Mouse (Mus musculus) heart, embryonic 11.5 days (tissue): ENCODE data around the gene Kiz. TPM values are rescaled to one million over a fixed set of nuclear protein-coding genes. Genes with fewer than 3 reads are reported as not detected.

Experiments
- ATAC-seq: fragments of 200-750 bp; cut with Nextera tagmentation; replicated peaks from 2 replicates; pipeline ENCODE4 v1.8.0; 2017; ENCODE audit warnings: moderate library complexity; ENCODE audit not compliant: insufficient number of reproducible peaks, low FRiP score, low TSS enrichment
- H3K27ac ChIP-seq: fragments of 300-500 bp; sonication (generic); 2 replicates; pipeline ENCODE4 v1.5.1; 2014; ENCODE audit warnings: mild to moderate bottlenecking, low read depth, low read length
- H3K27me3 ChIP-seq: fragments of 300-500 bp; sonication (generic); 2 replicates; pipeline ENCODE4 v1.6.1; 2014; ENCODE audit warnings: mild to moderate bottlenecking, low read length, mixed read lengths; ENCODE audit not compliant: control insufficient read depth, insufficient read depth
- H3K36me3 ChIP-seq: fragments of 300-500 bp; sonication (generic); 2 replicates; pipeline ENCODE4 v1.6.1; 2014; ENCODE audit warnings: mild to moderate bottlenecking, low read length, moderate library complexity, mixed read lengths; ENCODE audit not compliant: control insufficient read depth, insufficient read depth
- H3K4me1 ChIP-seq: fragments of 300-500 bp; sonication (generic); 2 replicates; pipeline ENCODE4 v1.6.1; 2014; ENCODE audit warnings: low read length; ENCODE audit not compliant: control insufficient read depth, insufficient read depth
- H3K4me2 ChIP-seq: fragments of 300-500 bp; sonication (generic); 2 replicates; pipeline ENCODE4 v1.6.1; 2014; ENCODE audit warnings: mild to moderate bottlenecking, moderate library complexity
- H3K4me3 ChIP-seq: fragments of 300-500 bp; sonication (generic); 2 replicates; pipeline ENCODE4 v1.5.1; 2014; ENCODE audit warnings: low read depth, low read length
- H3K9ac ChIP-seq: fragments of 300-500 bp; sonication (generic); 2 replicates; pipeline ENCODE4 v1.6.1; 2014; ENCODE audit warnings: mild to moderate bottlenecking, low read depth, low read length, moderate library complexity
- H3K9me3 ChIP-seq: fragments of 300-500 bp; sonication (generic); replicated peaks from 2 replicates; pipeline ENCODE4 v1.6.1; 2016; ENCODE audit warnings: low read length; ENCODE audit not compliant: control insufficient read depth
- WGBS: fragments of 180-500 bp; shearing (Covaris S2); extraction: QIAGEN DNeasy Blood & Tissue Kit; methylation state at CpG from one replicate; pipeline ENCODE4 v1.1.7; 2014; ENCODE audit not compliant: insufficient replicate concordance; 5-methylcytosine and 5-hydroxymethylcytosine counted together
- polyA plus RNA-seq: library from polyadenylated mRNA; unstranded; fragments of >200 nt; fragmentation: Nextera tagmentation; extraction: Ambion mirVana; gene quantifications from 2 replicates; pipeline ENCODE4 v1.2.1, GENCODE M21; 2014

Gene Kiz
- polyA plus RNA-seq, 1 experiment from 2014 or later, result 20.9 TPM

DNA sequence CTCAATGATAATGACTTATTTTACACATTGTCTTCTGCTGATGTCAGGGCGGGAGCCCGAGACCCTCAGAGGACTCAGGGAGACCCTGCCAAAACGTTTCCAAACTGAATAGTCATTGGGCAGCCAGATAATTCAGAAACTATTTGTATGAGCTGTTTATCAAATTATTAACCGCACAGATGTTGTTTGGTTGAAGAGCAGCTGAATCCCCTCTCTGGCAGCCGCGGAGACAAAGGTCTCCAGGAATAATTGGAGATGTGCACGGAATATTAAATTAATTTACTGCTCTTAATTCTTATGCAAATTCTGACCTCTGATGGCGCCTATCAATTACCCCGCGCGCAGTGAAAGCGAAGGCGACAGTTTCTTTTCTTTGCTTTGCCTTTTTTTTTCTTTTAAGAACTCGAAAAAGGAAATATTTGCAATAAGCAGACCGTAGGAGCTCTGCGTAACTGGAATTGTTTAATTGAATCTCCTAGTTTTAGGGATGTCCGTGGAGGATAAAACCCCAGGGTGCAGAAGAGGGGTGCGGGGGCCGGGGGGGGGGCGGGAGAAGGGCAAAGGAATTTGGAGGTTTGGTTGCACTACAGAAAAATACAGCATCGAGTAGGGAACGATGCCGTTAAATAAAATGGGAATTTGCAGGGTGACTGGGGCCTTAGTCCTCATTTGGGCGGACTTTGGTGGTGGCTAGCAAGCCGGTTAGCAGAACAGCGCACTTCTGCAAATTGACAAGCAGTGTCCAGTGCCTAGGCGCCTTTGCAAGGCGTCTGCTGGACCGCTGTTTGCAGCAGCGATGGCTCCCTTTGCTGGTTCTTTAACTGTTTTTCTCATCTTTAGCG, 22.2 kb upstream of the Kiz start:
- WGBS, result 5% methylated on average over 31 of the region's 31 CpGs
- peak overlapping the region; percentile 20; the same call in 1 of the 2 replicates for H3K4me2 ChIP-seq

DNA sequence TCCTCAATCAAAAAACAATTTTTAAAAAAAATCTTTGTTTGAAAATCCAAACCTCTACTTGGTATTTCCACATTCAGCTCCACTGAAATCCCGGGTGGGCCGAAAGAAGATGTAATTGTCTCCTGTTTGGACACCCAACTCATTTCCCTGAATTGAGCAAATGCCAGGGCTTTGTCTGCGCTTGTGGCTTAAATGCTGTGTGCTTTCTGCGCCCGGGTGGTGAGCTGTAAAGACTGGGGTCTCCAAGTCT, 21.7 kb upstream of the Kiz start:
- ATAC-seq, result no peak
- peak overlapping the region; percentile 63 for H3K4me2 ChIP-seq
- H3K27ac ChIP-seq, result no peak overlapping the region
- H3K9me3 ChIP-seq, result no peaks in the 10 kb centered on the region
- H3K27me3 ChIP-seq, result peaks cover 75% of the 10 kb centered on the region
- H3K36me3 ChIP-seq, result no peaks in the 10 kb centered on the region
- 1% methylated on average over 5 of the region's 5 CpGs for WGBS
- no peak overlapping the region for H3K9ac ChIP-seq
- H3K4me3 ChIP-seq, result peak overlapping the region; percentile 37
- H3K4me1 ChIP-seq, result peaks cover 10% of the 10 kb centered on the region

More for the DNA sequence above, 22.2 kb upstream of the Kiz start:
- Histone ChIP-seq H3K27me3 (peaks cover 70% of the 10 kb centered on the region), H3K9me3 (no peaks in the 10 kb centered on the region), H3K27ac (no peak overlapping the region), H3K4me1 (peaks cover 10% of the 10 kb centered on the region), H3K36me3 (no peaks in the 10 kb centered on the region), H3K4me3 (no peak overlapping the region), H3K9ac (no peak overlapping the region)
- no peak for ATAC-seq

DNA sequence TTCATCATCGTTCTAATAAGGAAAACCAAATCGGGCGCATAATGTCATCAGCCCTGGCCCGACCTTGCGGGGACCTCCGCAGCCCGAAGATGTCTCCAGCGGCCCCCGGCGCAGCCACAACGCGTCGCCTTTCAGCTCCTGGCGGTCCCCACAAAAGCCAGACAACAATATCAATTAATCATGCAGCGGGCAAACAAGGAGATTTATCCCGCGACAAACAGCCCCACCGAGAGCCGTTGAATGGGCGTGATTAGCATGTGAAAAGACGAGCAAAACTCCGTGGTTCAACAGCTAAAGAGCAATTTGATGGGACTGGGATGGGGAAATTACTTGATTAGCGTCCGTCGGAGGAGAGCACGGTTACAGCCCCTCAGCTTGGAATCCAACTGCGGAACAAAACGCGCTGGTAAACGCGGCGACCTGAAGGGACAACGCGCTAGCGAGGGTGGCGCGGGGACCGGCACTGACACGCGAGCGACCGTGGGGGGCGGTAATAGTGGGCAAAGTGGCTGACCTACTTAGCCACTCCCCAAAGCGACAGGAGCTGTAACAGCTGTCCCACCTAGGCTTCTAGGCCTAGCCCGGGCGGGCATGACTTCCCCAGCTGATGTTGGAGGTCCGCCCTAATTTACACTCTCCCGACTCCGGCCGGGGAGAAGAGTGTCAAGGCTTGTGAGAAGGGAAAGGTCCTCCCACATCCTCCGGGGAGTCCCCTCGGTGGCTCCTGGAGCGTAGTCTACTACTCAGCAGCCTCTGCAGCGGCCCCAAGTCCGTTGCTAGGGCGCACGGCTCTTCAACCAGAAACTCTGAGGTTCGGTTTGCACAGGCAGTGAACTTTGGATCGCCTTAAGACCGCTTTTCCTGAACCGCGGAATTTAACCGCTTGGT, 21.1 kb upstream of the Kiz start:
- H3K4me2 ChIP-seq, result peak overlapping the region; percentile 63
- H3K27me3 ChIP-seq, result peaks cover 80% of the 10 kb centered on the region
- no peak for ATAC-seq
- H3K9me3 ChIP-seq, result no peaks in the 10 kb centered on the region
- H3K4me1 ChIP-seq, result peaks cover 10% of the 10 kb centered on the region
- no peak overlapping the region for H3K27ac ChIP-seq
- peak overlapping the region; percentile 37 for H3K4me3 ChIP-seq
- H3K36me3 ChIP-seq, result no peaks in the 10 kb centered on the region
- no peak overlapping the region for H3K9ac ChIP-seq
- under 1% methylated on average over 63 of the region's 63 CpGs for WGBS

DNA sequence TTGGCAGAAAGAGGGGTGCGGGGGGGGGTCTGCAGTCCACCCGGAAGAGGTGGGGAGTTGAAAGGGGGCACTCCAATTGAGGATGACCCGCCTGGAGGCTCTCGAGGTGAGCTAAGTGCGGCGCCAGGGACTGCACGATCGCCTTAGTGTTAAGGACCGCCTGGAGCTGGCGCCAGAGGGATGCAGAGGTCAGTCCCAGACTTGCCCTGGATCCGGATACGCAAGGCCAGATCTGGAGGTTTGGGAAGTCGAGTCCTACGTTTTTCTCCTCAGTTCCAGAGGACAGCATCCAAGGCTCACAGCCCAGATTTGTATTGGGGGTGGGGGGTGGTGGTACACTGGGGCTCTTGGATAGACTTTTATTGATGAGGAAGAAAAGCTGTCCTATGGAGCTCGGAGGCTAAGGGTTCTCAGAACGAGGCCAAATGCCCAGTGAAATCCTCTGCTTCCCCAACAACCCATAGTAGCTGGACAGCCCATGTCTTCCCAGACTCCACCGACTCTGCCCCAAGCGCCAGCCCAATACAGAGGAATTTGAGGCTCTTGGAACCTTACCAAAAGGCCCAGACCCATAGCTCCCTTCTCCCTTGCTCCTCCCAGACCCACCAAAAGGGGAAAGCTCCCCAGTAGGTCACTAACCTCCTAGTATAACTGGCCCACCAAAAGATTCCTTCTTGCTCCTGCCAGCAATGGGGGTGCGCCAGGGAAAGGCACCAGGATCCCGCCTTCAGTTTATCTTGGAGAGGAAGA, 20.2 kb upstream of the Kiz start:
- Histone ChIP-seq H3K4me2 (peak overlapping the region; percentile 63), H3K27ac (no peak overlapping the region), H3K36me3 (no peaks in the 10 kb centered on the region), H3K4me1 (peaks cover 10% of the 10 kb centered on the region), H3K9me3 (no peaks in the 10 kb centered on the region), H3K27me3 (peaks cover 82% of the 10 kb centered on the region), H3K4me3 (peak overlapping the region; percentile 37), H3K9ac (no peak overlapping the region)
- 0 out of 2 replicates have a peak, but pooled peaks have one; percentile 46 for ATAC-seq
- WGBS, result 2% methylated on average over 20 of the region's 20 CpGs

DNA sequence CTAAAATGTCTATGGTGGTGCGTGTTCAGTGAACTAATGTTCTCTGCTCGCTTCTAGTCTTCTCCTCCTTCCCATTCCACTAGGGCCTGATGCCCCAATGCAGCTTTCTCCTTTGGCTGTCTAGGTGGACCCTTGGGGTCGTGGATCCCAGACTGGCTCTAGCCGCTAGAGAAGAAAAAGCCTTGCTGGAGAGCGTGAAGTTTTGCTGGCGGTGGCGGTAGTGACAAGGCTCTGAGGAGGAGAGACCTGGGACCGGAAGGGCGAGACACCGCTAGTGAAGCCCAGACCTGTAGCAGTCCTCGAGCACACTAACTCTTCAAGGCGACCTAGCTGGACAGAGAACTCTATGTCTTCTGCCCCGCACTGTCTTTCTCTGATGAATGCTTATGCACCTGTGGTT, 19.4 kb upstream of the Kiz start:
- H3K9me3 ChIP-seq, result no peaks in the 10 kb centered on the region
- no peaks in the 10 kb centered on the region for H3K36me3 ChIP-seq
- H3K27ac ChIP-seq, result no peak overlapping the region
- 1% methylated on average over 13 of the region's 13 CpGs for WGBS
- H3K4me2 ChIP-seq, result no peak overlapping the region; the same call in 1 of the 2 replicates
- no peak overlapping the region for H3K9ac ChIP-seq
- H3K4me3 ChIP-seq, result no peak overlapping the region
- peaks cover 86% of the 10 kb centered on the region for H3K27me3 ChIP-seq
- ATAC-seq, result no peak
- H3K4me1 ChIP-seq, result peaks cover 10% of the 10 kb centered on the region

DNA sequence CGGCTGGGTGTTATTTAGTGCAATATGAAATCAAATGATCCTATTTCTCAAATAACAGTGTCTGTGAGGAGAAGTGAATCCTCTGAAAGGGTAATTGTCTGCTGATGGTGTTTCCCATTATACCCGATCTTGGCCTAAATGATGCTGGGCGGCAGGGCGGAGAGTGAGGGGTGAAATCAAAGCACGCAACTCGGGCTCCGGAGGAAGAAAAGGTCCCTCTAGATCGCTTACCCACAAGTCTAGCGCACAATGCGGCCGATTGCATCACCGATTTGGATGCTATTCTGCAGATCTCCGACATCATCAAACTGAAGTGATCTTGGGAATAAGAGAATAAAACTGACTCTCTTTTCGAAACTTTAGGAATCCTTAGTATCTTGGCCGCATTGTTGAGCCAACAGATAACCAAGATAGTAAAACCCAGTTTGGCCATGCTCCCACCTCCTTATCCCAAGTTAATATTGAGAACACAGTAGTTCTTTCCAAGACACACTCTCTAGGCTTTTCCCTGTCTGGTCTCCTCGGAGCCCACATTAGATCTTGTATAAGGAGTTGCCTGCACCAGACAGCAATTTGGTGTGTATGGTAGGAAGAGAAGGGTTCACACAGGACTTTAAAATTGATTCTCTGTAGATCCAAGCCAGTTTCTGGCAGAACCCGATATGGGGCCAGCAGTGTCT, 18.7 kb upstream of the Kiz start:
- Histone ChIP-seq H3K27ac (no peak overlapping the region), H3K4me1 (peaks cover 10% of the 10 kb centered on the region), H3K9me3 (no peaks in the 10 kb centered on the region), H3K36me3 (no peaks in the 10 kb centered on the region), H3K9ac (no peak overlapping the region), H3K27me3 (peaks cover 87% of the 10 kb centered on the region), H3K4me3 (no peak overlapping the region), H3K4me2 (no peak overlapping the region)
- 4% methylated on average over 17 of the region's 17 CpGs for WGBS
- ATAC-seq, result no peak

DNA sequence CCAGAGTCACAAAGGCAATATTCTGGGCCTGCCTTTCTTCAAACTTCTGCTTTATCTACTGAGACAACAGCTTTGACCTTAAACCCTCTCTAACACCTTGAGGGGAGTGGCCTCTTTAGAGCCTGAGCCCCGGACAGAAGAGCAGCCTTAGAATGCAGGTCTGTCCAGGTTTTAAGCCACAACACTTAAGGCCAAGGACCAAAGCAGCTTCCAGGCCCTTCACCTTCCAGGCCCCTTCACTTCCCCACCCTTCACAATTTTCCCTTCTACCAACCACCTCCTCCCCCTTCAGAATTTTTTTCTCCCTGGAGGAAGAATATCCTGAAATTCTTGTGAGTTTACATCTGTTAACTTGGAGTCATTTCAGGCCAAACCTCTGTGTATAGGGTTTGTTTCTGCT, 18.0 kb upstream of the Kiz start:
- Histone ChIP-seq H3K4me1 (peaks cover 10% of the 10 kb centered on the region), H3K4me2 (no peak overlapping the region), H3K36me3 (no peaks in the 10 kb centered on the region), H3K9me3 (no peaks in the 10 kb centered on the region), H3K27me3 (peaks cover 81% of the 10 kb centered on the region), H3K27ac (no peak overlapping the region), H3K4me3 (no peak overlapping the region), H3K9ac (no peak overlapping the region)
- WGBS, result 5% methylated on average over 1 of the region's 1 CpGs
- no peak for ATAC-seq
